Mouse (Mus musculus): ENCODE measurements around the gene Bco2. TPM values are rescaled to one million over a fixed set of nuclear protein-coding genes. Genes with fewer than 3 reads are reported as not detected.
A peak's percentile ranks its signal among the peaks of the same experiment; 100 is the strongest.

The Bco2 gene
- polyA plus RNA-seq, 1 experiment from 2014 or later: 2.0 TPM

- 41% methylated on average over 5 of the region's 5 CpGs for WGBS
- no peak for ATAC-seq (ENCODE audit: insufficient read depth, low FRiP score)
- H3K4me2 ChIP-seq (ENCODE audit: low read depth, low read length): no peak overlapping the region
- no peak overlapping the region for H3K27ac ChIP-seq (ENCODE audit: low read length)
- H3K9ac ChIP-seq (ENCODE audit: low read length): no peak overlapping the region
- no peaks in the 10 kb centered on the region for H3K4me1 ChIP-seq (ENCODE audit: control insufficient read depth, insufficient read depth, low read length)
- H3K4me3 ChIP-seq (replicated peaks; ENCODE audit: low read length): no peak overlapping the region
- H3K27me3 ChIP-seq (ENCODE audit: control insufficient read depth, insufficient read depth, low read length): no peaks in the 10 kb centered on the region
- H3K36me3 ChIP-seq (ENCODE audit: control insufficient read depth, insufficient read depth, low read length): no peaks in the 10 kb centered on the region
- H3K9me3 ChIP-seq (replicated peaks; ENCODE audit: control insufficient read depth, low read length): no peaks in the 10 kb centered on the region
Measured at GRCm38 (mm10) chr9:50547859-50548478, 7.0 kb downstream of the Bco2 start.

- 78% methylated on average over 9 of the region's 9 CpGs for WGBS
- Histone ChIP-seq H3K27ac (ENCODE audit: low read length) (no peak overlapping the region), H3K4me1 (ENCODE audit: control insufficient read depth, insufficient read depth, low read length) (no peaks in the 10 kb centered on the region), H3K27me3 (ENCODE audit: control insufficient read depth, insufficient read depth, low read length) (no peaks in the 10 kb centered on the region), H3K4me3 (replicated peaks; ENCODE audit: low read length) (no peak overlapping the region), H3K36me3 (ENCODE audit: control insufficient read depth, insufficient read depth, low read length) (no peaks in the 10 kb centered on the region), H3K9ac (ENCODE audit: low read length) (no peak overlapping the region), H3K9me3 (replicated peaks; ENCODE audit: control insufficient read depth, low read length) (no peaks in the 10 kb centered on the region), H3K4me2 (ENCODE audit: low read depth, low read length) (no peak overlapping the region)
- ATAC-seq (ENCODE audit: insufficient read depth, low FRiP score): no peak
Measured at GRCm38 (mm10) chr9:50542401-50542800, 12.6 kb downstream of the Bco2 start.

GRCm38 (mm10) chr9:50540170-50540569, 14.8 kb downstream of the Bco2 start:
- Histone ChIP-seq H3K4me1 (ENCODE audit: control insufficient read depth, insufficient read depth, low read length) (no peaks in the 10 kb centered on the region), H3K27me3 (ENCODE audit: control insufficient read depth, insufficient read depth, low read length) (no peaks in the 10 kb centered on the region), H3K9me3 (replicated peaks; ENCODE audit: control insufficient read depth, low read length) (no peaks in the 10 kb centered on the region), H3K4me3 (replicated peaks; ENCODE audit: low read length) (no peak overlapping the region), H3K36me3 (ENCODE audit: control insufficient read depth, insufficient read depth, low read length) (no peaks in the 10 kb centered on the region), H3K9ac (ENCODE audit: low read length) (no peak overlapping the region), H3K27ac (ENCODE audit: low read length) (no peak overlapping the region), H3K4me2 (ENCODE audit: low read depth, low read length) (no peak overlapping the region)
- WGBS: 51% methylated on average over 7 of the region's 7 CpGs
- ATAC-seq (ENCODE audit: insufficient read depth, low FRiP score): no peak

- H3K36me3 ChIP-seq (ENCODE audit: control insufficient read depth, insufficient read depth, low read length): no peaks in the 10 kb centered on the region
- H3K27ac ChIP-seq (ENCODE audit: low read length): no peak overlapping the region
- ATAC-seq (ENCODE audit: insufficient read depth, low FRiP score): no peak
- H3K9me3 ChIP-seq (replicated peaks; ENCODE audit: control insufficient read depth, low read length): no peaks in the 10 kb centered on the region
- no peak overlapping the region for H3K4me3 ChIP-seq (replicated peaks; ENCODE audit: low read length)
- no peak overlapping the region for H3K4me2 ChIP-seq (ENCODE audit: low read depth, low read length)
- no peak overlapping the region for H3K9ac ChIP-seq (ENCODE audit: low read length)
- WGBS: 50% methylated on average over 4 of the region's 4 CpGs
- no peaks in the 10 kb centered on the region for H3K27me3 ChIP-seq (ENCODE audit: control insufficient read depth, insufficient read depth, low read length)
- no peaks in the 10 kb centered on the region for H3K4me1 ChIP-seq (ENCODE audit: control insufficient read depth, insufficient read depth, low read length)
Measured at GRCm38 (mm10) chr9:50537295-50537694, 17.7 kb downstream of the Bco2 start.

- ATAC-seq (ENCODE audit: insufficient read depth, low FRiP score): no peak
- H3K4me1 ChIP-seq (ENCODE audit: control insufficient read depth, insufficient read depth, low read length): no peaks in the 10 kb centered on the region
- WGBS: 58% methylated on average over 7 of the region's 7 CpGs
Measured at GRCm38 (mm10) chr9:50536603-50537135, 18.3 kb downstream of the Bco2 start.

GRCm38 (mm10) chr9:50535930-50536329, 19.1 kb downstream of the Bco2 start:
- no peak overlapping the region for H3K9ac ChIP-seq (ENCODE audit: low read length)
- no peak overlapping the region for H3K27ac ChIP-seq (ENCODE audit: low read length)
- 58% methylated on average over 5 of the region's 5 CpGs for WGBS

More at GRCm38 (mm10) chr9:50536603-50537135, 18.3 kb downstream of the Bco2 start:
- H3K36me3 ChIP-seq (ENCODE audit: control insufficient read depth, insufficient read depth, low read length): no peaks in the 10 kb centered on the region
- no peak overlapping the region for H3K4me3 ChIP-seq (replicated peaks; ENCODE audit: low read length)
- no peaks in the 10 kb centered on the region for H3K27me3 ChIP-seq (ENCODE audit: control insufficient read depth, insufficient read depth, low read length)
- no peak overlapping the region for H3K27ac ChIP-seq (ENCODE audit: low read length)
- H3K9me3 ChIP-seq (replicated peaks; ENCODE audit: control insufficient read depth, low read length): no peaks in the 10 kb centered on the region
- no peak overlapping the region for H3K4me2 ChIP-seq (ENCODE audit: low read depth, low read length)
- no peak overlapping the region for H3K9ac ChIP-seq (ENCODE audit: low read length)

GRCm38 (mm10) chr9:50533791-50534190, 21.2 kb downstream of the Bco2 start:
- 76% methylated on average over 3 of the region's 3 CpGs for WGBS
- H3K4me3 ChIP-seq (replicated peaks; ENCODE audit: low read length): no peak overlapping the region
- no peak overlapping the region for H3K9ac ChIP-seq (ENCODE audit: low read length)
- no peaks in the 10 kb centered on the region for H3K27me3 ChIP-seq (ENCODE audit: control insufficient read depth, insufficient read depth, low read length)
- ATAC-seq (ENCODE audit: insufficient read depth, low FRiP score): no peak
- H3K4me2 ChIP-seq (ENCODE audit: low read depth, low read length): no peak overlapping the region
- no peak overlapping the region for H3K27ac ChIP-seq (ENCODE audit: low read length)
- H3K9me3 ChIP-seq (replicated peaks; ENCODE audit: control insufficient read depth, low read length): no peaks in the 10 kb centered on the region
- H3K36me3 ChIP-seq (ENCODE audit: control insufficient read depth, insufficient read depth, low read length): no peaks in the 10 kb centered on the region
- no peaks in the 10 kb centered on the region for H3K4me1 ChIP-seq (ENCODE audit: control insufficient read depth, insufficient read depth, low read length)

More at GRCm38 (mm10) chr9:50535930-50536329, 19.1 kb downstream of the Bco2 start:
- Histone ChIP-seq H3K4me1 (ENCODE audit: control insufficient read depth, insufficient read depth, low read length) (no peaks in the 10 kb centered on the region), H3K4me2 (ENCODE audit: low read depth, low read length) (no peak overlapping the region), H3K9me3 (replicated peaks; ENCODE audit: control insufficient read depth, low read length) (no peaks in the 10 kb centered on the region), H3K27me3 (ENCODE audit: control insufficient read depth, insufficient read depth, low read length) (no peaks in the 10 kb centered on the region), H3K36me3 (ENCODE audit: control insufficient read depth, insufficient read depth, low read length) (no peaks in the 10 kb centered on the region), H3K4me3 (replicated peaks; ENCODE audit: low read length) (no peak overlapping the region)
- ATAC-seq (ENCODE audit: insufficient read depth, low FRiP score): no peak

- 0 out of 2 replicates have a peak overlapping the region, but pooled peaks have one; percentile 9 for H3K4me2 ChIP-seq (ENCODE audit: low read depth, low read length)
- H3K4me3 ChIP-seq (replicated peaks; ENCODE audit: low read length): no peak overlapping the region
- 69% methylated on average over 11 of the region's 11 CpGs for WGBS
- ATAC-seq (ENCODE audit: insufficient read depth, low FRiP score): no peak
- H3K4me1 ChIP-seq (ENCODE audit: control insufficient read depth, insufficient read depth, low read length): no peaks in the 10 kb centered on the region
- no peaks in the 10 kb centered on the region for H3K36me3 ChIP-seq (ENCODE audit: control insufficient read depth, insufficient read depth, low read length)
- H3K9ac ChIP-seq (ENCODE audit: low read length): no peak overlapping the region
- H3K27ac ChIP-seq (ENCODE audit: low read length): peak overlapping the region; percentile 38; the same call in 1 of the 2 replicates
- no peaks in the 10 kb centered on the region for H3K9me3 ChIP-seq (replicated peaks; ENCODE audit: control insufficient read depth, low read length)
- H3K27me3 ChIP-seq (ENCODE audit: control insufficient read depth, insufficient read depth, low read length): no peaks in the 10 kb centered on the region
Measured at GRCm38 (mm10) chr9:50533328-50533727, 21.7 kb downstream of the Bco2 start.

- no peaks in the 10 kb centered on the region for H3K27me3 ChIP-seq (ENCODE audit: control insufficient read depth, insufficient read depth, low read length)
- 26% methylated on average over 2 of the region's 2 CpGs for WGBS
- no peak overlapping the region for H3K27ac ChIP-seq (ENCODE audit: low read length)
- no peaks in the 10 kb centered on the region for H3K36me3 ChIP-seq (ENCODE audit: control insufficient read depth, insufficient read depth, low read length)
- H3K4me2 ChIP-seq (ENCODE audit: low read depth, low read length): no peak overlapping the region
- ATAC-seq (ENCODE audit: insufficient read depth, low FRiP score): no peak
- no peak overlapping the region for H3K4me3 ChIP-seq (replicated peaks; ENCODE audit: low read length)
- H3K4me1 ChIP-seq (ENCODE audit: control insufficient read depth, insufficient read depth, low read length): peaks cover 11% of the 10 kb centered on the region
- H3K9ac ChIP-seq (ENCODE audit: low read length): no peak overlapping the region
- H3K9me3 ChIP-seq (replicated peaks; ENCODE audit: control insufficient read depth, low read length): no peaks in the 10 kb centered on the region
Measured at GRCm38 (mm10) chr9:50530890-50531289, 24.1 kb downstream of the Bco2 start.
